Mouse (Mus musculus) liver, adult 2 months (tissue): Measurements from ENCODE around the gene Sptssb.

Experiments used
- CTCF ChIP-seq: fragments of 200-500 bp; IDR thresholded peaks from 2 replicates; pipeline ENCODE4 v1.5.1; 2011; ENCODE audit warnings: low read depth, low read length, control low read depth
- POLR2A ChIP-seq: fragments of 200-500 bp; IDR thresholded peaks from 2 replicates; pipeline ENCODE4 v1.6.1; 2011; ENCODE audit warnings: low read length, control low read depth; ENCODE audit not compliant: insufficient read depth; ENCODE audit errors: extremely low read depth

DNA sequence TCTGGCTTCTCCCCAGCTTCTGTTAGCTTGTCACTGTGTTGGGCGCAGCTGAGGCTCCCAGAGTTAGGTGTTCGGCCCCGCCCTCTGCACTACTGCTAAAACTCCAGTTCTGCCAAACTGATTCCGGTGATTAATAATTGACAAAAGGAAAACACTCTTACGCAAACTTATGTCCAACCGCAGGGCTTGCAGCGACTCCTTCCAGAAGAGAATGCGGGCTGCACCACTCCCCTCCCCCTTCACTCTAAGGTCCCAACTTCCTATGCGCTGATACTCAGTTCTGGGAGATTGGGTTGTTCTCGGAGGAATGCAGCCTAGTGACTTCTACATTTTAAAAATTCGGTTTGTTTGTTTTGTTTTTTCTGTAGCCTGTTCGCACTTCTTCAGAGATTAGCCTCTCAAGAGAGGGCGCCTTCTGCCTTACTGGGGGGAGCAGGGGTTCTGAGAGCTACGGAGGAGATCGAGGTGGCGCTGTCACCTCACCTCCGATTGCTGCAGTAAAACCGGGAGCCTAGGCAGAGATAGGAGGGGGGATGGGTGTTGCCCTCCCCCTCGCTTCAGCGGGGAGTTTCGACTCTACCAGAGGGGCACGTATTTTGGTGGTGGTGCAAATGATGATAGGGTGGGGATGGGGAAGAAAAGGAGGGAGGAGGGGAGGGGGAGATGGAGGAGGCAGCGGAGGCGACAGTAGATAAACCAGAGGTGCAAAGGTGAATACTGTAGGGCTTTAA is at the start of gene Sptssb:
- TF ChIP-seq CTCF (no peak), POLR2A (no peak)
